Mouse (Mus musculus): ENCODE measurements at regions not wholly inside any gene's neighbourhood (a gene's known extent, or its start where the extent isn't known, plus 50 kb on each side); places are given as distances from the start of the nearest gene placed in this dataset.

DNA sequence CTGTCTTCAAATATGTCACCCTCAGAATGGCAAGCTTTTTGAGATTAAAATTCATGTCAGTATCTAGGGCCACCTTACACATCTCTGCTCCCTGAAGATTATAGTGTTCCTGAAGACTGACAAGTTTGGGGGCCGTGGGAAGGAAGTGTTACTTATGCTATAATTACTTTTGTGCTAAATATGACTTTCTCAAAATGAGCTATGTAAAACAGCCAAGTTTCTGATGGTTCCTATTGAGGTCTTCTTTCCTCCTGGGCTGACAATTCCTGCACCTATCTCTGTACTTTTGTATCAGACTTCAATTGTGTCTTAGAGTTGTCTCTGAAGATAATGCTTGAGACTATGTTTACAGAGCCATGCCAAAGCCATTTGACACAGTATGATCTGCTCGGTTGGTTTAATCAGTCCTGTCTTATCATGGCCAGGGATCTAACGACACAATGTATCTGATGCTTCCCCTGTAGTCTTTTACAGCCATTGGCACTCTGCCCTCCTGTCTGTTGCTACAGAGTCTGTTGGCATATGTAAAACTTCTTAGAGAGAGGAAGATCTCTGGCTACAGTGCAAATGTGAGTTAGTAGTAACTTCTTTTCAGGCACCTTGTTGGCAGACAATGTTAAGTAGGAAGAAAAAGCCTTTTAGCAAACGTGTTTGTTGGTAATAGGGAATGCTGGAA is 71.8 kb upstream of the Aco1 start:
- TF ChIP-seq IRF4 (IDR thresholded peaks at IDR 0.05; ENCODE audit: low read depth, low read length) (no peak), NELFE (IDR thresholded peaks at IDR 0.05; ENCODE audit: low read depth, low read length) (no peak)
